Mouse (Mus musculus) heart, embryonic 10.5 days (tissue): ENCODE measurements at regions not wholly inside any gene's neighbourhood (a gene's known extent, or its start where the extent isn't known, plus 50 kb on each side); places are given as distances from the start of the nearest gene placed in this dataset.

ENCODE experiments used
- DNase-seq: peaks from one replicate; pipeline ENCODE4 v3.0.0-alpha.2; 2017; ENCODE audit warnings: low spot score
- H3K27ac ChIP-seq: fragments of 300-500 bp; sonication (generic); 2 replicates; pipeline ENCODE4 v1.5.1; 2016; ENCODE audit warnings: mild to moderate bottlenecking
- H3K27me3 ChIP-seq: fragments of 300-500 bp; sonication (generic); 2 replicates; pipeline ENCODE4 v1.6.1; 2016; ENCODE audit warnings: mild to moderate bottlenecking; ENCODE audit not compliant: poor library complexity, insufficient read depth, severe bottlenecking
- H3K36me3 ChIP-seq: fragments of 300-500 bp; sonication (generic); 2 replicates; pipeline ENCODE4 v1.6.1; 2016; ENCODE audit warnings: mild to moderate bottlenecking, moderate library complexity
- H3K4me1 ChIP-seq: fragments of 300-500 bp; sonication (generic); 2 replicates; pipeline ENCODE4 v1.6.1; 2016; ENCODE audit warnings: mild to moderate bottlenecking
- H3K4me3 ChIP-seq: fragments of 300-500 bp; sonication (generic); 2 replicates; pipeline ENCODE4 v1.5.1; 2016; ENCODE audit warnings: mild to moderate bottlenecking, moderate library complexity
- H3K9me3 ChIP-seq: fragments of 300-500 bp; sonication (generic); 2 replicates; pipeline ENCODE4 v1.6.1; 2016; ENCODE audit warnings: mild to moderate bottlenecking, moderate library complexity
- WGBS: fragments of 180-500 bp; shearing (Covaris S2); methylation state at CpG from one replicate; pipeline ENCODE4 v1.1.7; 2016; 5-methylcytosine and 5-hydroxymethylcytosine counted together

DNA sequence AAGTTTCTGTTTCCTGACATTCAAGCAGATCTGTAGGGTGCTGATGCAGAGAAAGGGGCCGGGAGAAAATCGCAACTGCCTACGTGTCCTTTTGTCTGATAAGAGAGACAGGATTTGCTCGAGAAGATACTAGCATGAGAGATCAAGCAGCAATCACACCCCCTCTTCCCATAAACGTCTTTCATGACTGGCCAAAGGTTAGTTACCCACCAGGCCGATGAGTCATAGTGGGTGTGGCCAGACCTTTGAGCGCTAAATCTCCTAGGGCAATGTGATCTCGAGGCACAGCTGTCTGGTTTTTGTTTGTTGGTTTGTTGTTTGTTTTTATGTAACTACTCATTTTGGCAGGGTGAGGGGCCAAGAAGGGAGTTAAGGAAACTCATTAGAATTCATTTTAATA lies 50.7 kb upstream of the E2f3 start:
- WGBS: 58% methylated on average over 8 of the region's 8 CpGs
- H3K4me1 ChIP-seq: no peaks in the 10 kb centered on the region
- no peak overlapping the region for H3K27ac ChIP-seq
- H3K9me3 ChIP-seq: no peaks in the 10 kb centered on the region
- no peaks in the 10 kb centered on the region for H3K36me3 ChIP-seq
- no peak overlapping the region for H3K4me3 ChIP-seq
- H3K27me3 ChIP-seq: no peaks in the 10 kb centered on the region
- no peak for DNase-seq

DNA sequence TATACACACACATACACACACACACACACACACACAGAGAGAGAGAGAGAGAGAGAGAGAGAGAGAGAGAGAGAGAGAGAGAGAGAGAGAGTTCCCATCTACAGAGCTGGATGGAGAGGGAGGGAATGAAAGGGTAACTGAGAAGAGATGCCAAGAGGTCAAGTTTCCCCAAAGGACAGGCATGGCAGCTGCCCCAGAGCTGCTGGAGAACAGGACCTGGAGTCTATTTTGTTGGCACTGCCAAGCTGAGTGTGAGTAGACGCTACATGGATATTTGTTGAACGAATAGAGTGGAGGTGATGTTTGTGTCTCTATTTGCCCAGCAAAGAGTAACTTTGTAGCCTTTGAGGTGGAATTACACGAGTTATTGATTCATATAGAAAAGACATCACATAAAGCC lies 50.2 kb upstream of the E2f3 start:
- Histone ChIP-seq H3K4me3 (no peak overlapping the region), H3K27ac (no peak overlapping the region), H3K4me1 (no peaks in the 10 kb centered on the region), H3K36me3 (no peaks in the 10 kb centered on the region), H3K27me3 (no peaks in the 10 kb centered on the region), H3K9me3 (no peaks in the 10 kb centered on the region)
- no peak for DNase-seq
- WGBS: 86% methylated on average over 3 of the region's 3 CpGs
